Mouse (Mus musculus) CH12.LX (cell line): ENCODE measurements around the gene Dnajc11. TPM values are rescaled to one million over a fixed set of nuclear protein-coding genes. Genes with fewer than 3 reads are reported as not detected.

Experiments used
- DNase-seq: peaks from one replicate; pipeline ENCODE4 v3.0.0-alpha.2; 2013; ENCODE audit errors: extremely low read depth
- H3K27ac ChIP-seq: 2 replicates; pipeline ENCODE4 v1.5.1; 2012; ENCODE audit warnings: low read depth, mild to moderate bottlenecking, control low read depth, moderate library complexity; ENCODE audit not compliant: insufficient read depth
- H3K27me3 ChIP-seq: replicated peaks from 2 replicates; pipeline ENCODE3; 2012; ENCODE audit warnings: inconsistent platforms
- H3K36me3 ChIP-seq, 2 experiments: replicated peaks in 1 of 2; 2 replicates each; pipeline versions ENCODE3 to v1.6.1; 2012; ENCODE audit warnings: inconsistent platforms in 1 of 2, low read length in 1 of 2, mild to moderate bottlenecking in 1 of 2, mixed read lengths in 1 of 2, moderate library complexity in 1 of 2; ENCODE audit not compliant: control insufficient read depth in 1 of 2, insufficient read depth in 1 of 2
- H3K4me1 ChIP-seq, 2 experiments: 2 replicates each; pipeline ENCODE4 v1.6.1; 2012; ENCODE audit warnings: inconsistent platforms in 1 of 2, moderate library complexity in 1 of 2; ENCODE audit not compliant: insufficient read depth in 2 of 2, control insufficient read depth in 1 of 2
- H3K4me2 ChIP-seq: 2 replicates; pipeline ENCODE4 v1.6.1; 2012; ENCODE audit warnings: low read depth, mild to moderate bottlenecking, control low read depth; ENCODE audit not compliant: poor library complexity, insufficient read depth, severe bottlenecking
- H3K4me3 ChIP-seq, 3 experiments: fragments of 150-350 bp in 1 of 3; sonication (generic) in 1 of 3; replicated peaks in 1 of 3; 2 replicates each; pipeline versions ENCODE3 to v1.5.1; 2011 to 2012; ENCODE audit warnings: low read depth in 2 of 3, low read length in 2 of 3, mild to moderate bottlenecking in 2 of 3, moderate library complexity in 2 of 3, control low read depth in 1 of 3, improper control_type of control experiment in 1 of 3, inconsistent platforms in 1 of 3, mixed read lengths in 1 of 3; ENCODE audit not compliant: poor library complexity in 1 of 3
- H3K79me2 ChIP-seq: replicated peaks from 2 replicates; pipeline ENCODE4 v1.6.1; 2012; ENCODE audit warnings: mild to moderate bottlenecking, moderate library complexity; ENCODE audit not compliant: control insufficient read depth, poor library complexity, insufficient read depth, severe bottlenecking; ENCODE audit errors: extremely low read depth
- H3K9ac ChIP-seq: 2 replicates; pipeline ENCODE4 v1.6.1; 2012; ENCODE audit warnings: low read depth, mild to moderate bottlenecking, control low read depth, moderate library complexity; ENCODE audit not compliant: insufficient read depth
- H3K9me3 ChIP-seq: replicated peaks from 2 replicates; pipeline ENCODE3; 2012; ENCODE audit warnings: low read length, inconsistent platforms, mixed read lengths
- BHLHE40 ChIP-seq: IDR thresholded peaks from 2 replicates; pipeline ENCODE4 v1.6.1; 2011; ENCODE audit warnings: mild to moderate bottlenecking, low read depth, low read length, improper control_type of control experiment
- CHD1 ChIP-seq: IDR thresholded peaks from 2 replicates; pipeline ENCODE4 v1.6.1; 2012; ENCODE audit warnings: low read depth, low read length, improper control_type of control experiment, inconsistent platforms
- CHD2 ChIP-seq: IDR thresholded peaks from 2 replicates; pipeline ENCODE4 v1.6.1; 2011; ENCODE audit warnings: low read length, improper control_type of control experiment
- CTCF ChIP-seq, 2 experiments: IDR thresholded peaks in 1 of 2; conservative IDR thresholded peaks in 1 of 2; 2 replicates each; pipeline ENCODE4 v1.5.1; 2011 to 2012; ENCODE audit warnings: low read depth in 2 of 2, low read length in 2 of 2, improper control_type of control experiment in 1 of 2, inconsistent platforms in 1 of 2, mild to moderate bottlenecking in 1 of 2, moderate library complexity in 1 of 2
- ETS1 ChIP-seq: conservative IDR thresholded peaks from 2 replicates; pipeline ENCODE4 v1.6.1; 2012; ENCODE audit warnings: low read depth, mild to moderate bottlenecking, inconsistent platforms, low read length, improper control_type of control experiment, moderate library complexity
- JUND ChIP-seq: conservative IDR thresholded peaks from 2 replicates; pipeline ENCODE4 v1.6.1; 2011; ENCODE audit warnings: low read depth, low read length, improper control_type of control experiment
- KAT2A ChIP-seq: IDR thresholded peaks from 2 replicates; pipeline ENCODE4 v1.6.1; 2012; ENCODE audit warnings: low read length, improper control_type of control experiment, inconsistent platforms; ENCODE audit not compliant: insufficient replicate concordance
- MAFK ChIP-seq: IDR thresholded peaks from 2 replicates; pipeline ENCODE4 v1.6.1; 2011; ENCODE audit warnings: low read length, improper control_type of control experiment; ENCODE audit not compliant: insufficient replicate concordance
- MAX ChIP-seq: IDR thresholded peaks from 2 replicates; pipeline ENCODE4 v1.6.1; 2011; ENCODE audit warnings: low read length, improper control_type of control experiment
- MAZ ChIP-seq: IDR thresholded peaks from 2 replicates; pipeline ENCODE4 v1.6.1; 2012; ENCODE audit warnings: low read depth, mild to moderate bottlenecking, inconsistent platforms, low read length, improper control_type of control experiment, moderate library complexity
- NELFE ChIP-seq: IDR thresholded peaks from 2 replicates; pipeline ENCODE4 v1.6.1; 2011; ENCODE audit warnings: low read depth, low read length, improper control_type of control experiment
- PAX5 ChIP-seq: IDR thresholded peaks from 2 replicates; pipeline ENCODE4 v1.6.1; 2012; ENCODE audit warnings: low read length, inconsistent platforms, mixed read lengths
- POLR2AphosphoS2 ChIP-seq: IDR thresholded peaks from 2 replicates; pipeline ENCODE4 v1.6.1; 2011; ENCODE audit warnings: low read depth, low read length, improper control_type of control experiment
- RAD21 ChIP-seq: IDR thresholded peaks from 2 replicates; pipeline ENCODE4 v1.6.1; 2011; ENCODE audit warnings: low read depth, mild to moderate bottlenecking, low read length, improper control_type of control experiment, moderate library complexity
- SMC3 ChIP-seq: IDR thresholded peaks from 2 replicates; pipeline ENCODE4 v1.6.1; 2011; ENCODE audit warnings: low read depth, low read length, improper control_type of control experiment
- USF1 ChIP-seq: IDR thresholded peaks from 2 replicates; pipeline ENCODE4 v1.6.1; 2014; ENCODE audit warnings: low read depth, mild to moderate bottlenecking, inconsistent platforms, low read length, improper control_type of control experiment
- ZC3H11A ChIP-seq: IDR thresholded peaks from 2 replicates; pipeline ENCODE4 v1.6.1; 2012; ENCODE audit warnings: low read depth, mild to moderate bottlenecking, inconsistent platforms, low read length, improper control_type of control experiment
- ZKSCAN1 ChIP-seq: IDR thresholded peaks from 2 replicates; pipeline ENCODE4 v1.6.1; 2012; ENCODE audit warnings: low read depth, inconsistent platforms, low read length, improper control_type of control experiment, borderline replicate concordance
- ZMIZ1 ChIP-seq: IDR thresholded peaks from 2 replicates; pipeline ENCODE4 v1.6.1; 2012; ENCODE audit warnings: low read depth, mild to moderate bottlenecking, inconsistent platforms, low read length, improper control_type of control experiment
- dilution Hi-C: fragments of 300-500 bp; cut with MboI; formaldehyde crosslinking; loops from 2 replicates; pipeline ENCODE4 v1.14.3; 2020; ENCODE audit warnings: low sequenced_read_pairs; ENCODE audit not compliant: extremely low pct_unique_long_range_greater_than_20kb, extremely low pct_ligation_motif_present
- in situ Hi-C: fragments of 300-500 bp; cut with MboI; formaldehyde crosslinking; loops from 3 replicates; pipeline ENCODE4 v1.14.3; 2019; ENCODE audit warnings: low sequenced_read_pairs, low pct_ligation_motif_present, low pct_unique_long_range_greater_than_20kb, mixed read lengths
- polyA plus RNA-seq: library from polyadenylated mRNA; unstranded; fragments of >175 nt; gene quantifications from 2 replicates; pipeline ENCODE4 v1.2.1, GENCODE M21; 2012; ENCODE audit warnings: low read depth; ENCODE audit not compliant: insufficient read length
- total RNA-seq, 2 experiments: library from RNA; depleted of rRNA; stranded (reverse); fragments of 300-350 nt in 1 of 2; fragments of >200 nt in 1 of 2; gene quantifications; 2 replicates each; pipeline ENCODE4 v1.2.3; 2012 to 2014

The Dnajc11 gene
- total and polyA plus RNA-seq, 3 experiments = 63.5 to 102 (median 75.6) TPM

- TF ChIP-seq ZKSCAN1 (no peak), ZMIZ1 (no peak), MAFK (no peak), PAX5 (no peak), KAT2A (peak; percentile 98), MAX (0 out of 2 replicates have a peak, but pooled peaks have one; percentile 23), RAD21 (no peak), SMC3 (no peak), BHLHE40 (peak; percentile 43; the same call in 1 of the 2 replicates), ETS1 (no peak), CTCF (conservative IDR thresholded peaks at IDR 0.05 in 1 of 2, IDR thresholded peaks at IDR 0.05 in 1 of 2; ENCODE audit: low read depth in 2 of 2, low read length in 2 of 2) (no peak), CHD2 (peak; percentile 91), ZC3H11A (no peak)
These were observed 62.9 kb downstream of the Dnajc11 start, which contains the start of gene Phf13 (continued) for GRCm38 (mm10) chr4:151996173-151996950.

DNA sequence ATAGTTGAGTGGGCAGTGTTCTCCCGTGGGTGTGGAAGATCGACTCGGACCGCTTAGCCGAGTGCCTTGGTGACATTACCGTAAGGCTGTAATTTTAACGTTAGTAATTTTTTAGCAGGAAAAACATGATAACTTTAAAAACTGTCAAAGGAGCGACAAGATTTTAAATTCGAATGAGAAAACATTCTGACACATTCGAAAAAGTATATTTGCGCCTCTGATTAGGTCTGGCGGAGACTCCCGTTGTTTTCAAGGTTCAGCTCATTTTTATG lies 63.4 kb downstream of the Dnajc11 start:
- DNase-seq = no peak
- Histone ChIP-seq H3K4me3 (peak overlapping the region; percentile 66 to 95 (median 95)), H3K4me2 (peak overlapping the region; percentile 89), H3K79me2 (0 out of 2 replicates have a peak, but pooled peaks cover 4% of the 10 kb centered on the region), H3K4me1 (peaks cover 6 to 15% of the 10 kb centered on the region in 2 experiments), H3K9ac (peak overlapping the region; percentile 88), H3K9me3 (no peaks in the 10 kb centered on the region), H3K27ac (peak overlapping the region; percentile 40; the same call in 1 of the 2 replicates), H3K36me3 (peaks cover 7 to 16% of the 10 kb centered on the region in 2 experiments), H3K27me3 (peaks cover 15% of the 10 kb centered on the region)
- in situ Hi-C loops = no loop called here
- dilution Hi-C loops = no loop called here
- no peak for TF ChIP-seq CTCF (conservative IDR thresholded peaks at IDR 0.05 in 1 of 2, IDR thresholded peaks at IDR 0.05 in 1 of 2; ENCODE audit: low read depth in 2 of 2, low read length in 2 of 2)
- no peak for TF ChIP-seq ZKSCAN1
- no peak for TF ChIP-seq RAD21
- no peak for TF ChIP-seq ZC3H11A
- no peak for TF ChIP-seq ETS1
- TF ChIP-seq NELFE = no peak
- no peak for TF ChIP-seq BHLHE40
- no peak for TF ChIP-seq CHD1
- TF ChIP-seq MAZ = no peak
- TF ChIP-seq JUND = no peak
- no peak for TF ChIP-seq USF1
- TF ChIP-seq POLR2AphosphoS2 = no peak
